ENCODE assay signal across 9 mouse cellular contexts in genomic region chr10:81143157-81143633, GRCm38 (mm10). TPM values are rescaled to one million over a fixed set of nuclear protein-coding genes. Genes with fewer than 3 reads are reported as not detected.
DNase-seq lines count a peak whose midpoint lies in the region; ATAC-seq and TF ChIP-seq lines count a peak whose summit lies in the region.
"Had no signal": no experiment of that assay in that cellular context is flagged by ENCODE, and none has a peak within 500 bp of the region (broad histone marks: within the 10 kb centered on the region; RNA-seq: fewer than 3 reads in every experiment).

No protein-coding gene starts in this region.

- H3K4me3 ChIP-seq in forebrain, embryonic 10.5 days: no peak overlapping the region
- H3K4me3 ChIP-seq in forebrain, embryonic 11.5 days (ENCODE audit: low read depth, low read length): no peak overlapping the region
- H3K4me3 ChIP-seq in midbrain, embryonic 10.5 days: 0 out of 2 replicates have a peak overlapping the region, but pooled peaks have one; percentile 9
- no peak overlapping the region for H3K4me3 ChIP-seq in midbrain, postnatal 0 days (ENCODE audit: low read depth, low read length)

- H3K4me2 ChIP-seq in forebrain, embryonic 11.5 days (ENCODE audit: low read depth, low read length, severe bottlenecking): no peak overlapping the region
- H3K4me2 ChIP-seq in midbrain, postnatal 0 days (ENCODE audit: low read depth, low read length, poor library complexity, severe bottlenecking): no peak overlapping the region

- no peak for TF ChIP-seq CTCF in midbrain, postnatal 0 days (IDR thresholded peaks at IDR 0.05)

- H3K4me1 ChIP-seq in forebrain, embryonic 10.5 days: peaks cover 53% of the 10 kb centered on the region
- peaks cover 15% of the 10 kb centered on the region for H3K4me1 ChIP-seq in forebrain, embryonic 11.5 days (replicated peaks; ENCODE audit: control insufficient read depth, insufficient read depth, low read length)
- H3K4me1 ChIP-seq in midbrain, embryonic 10.5 days: peaks cover 55% of the 10 kb centered on the region
- peaks cover 8% of the 10 kb centered on the region; the same call in 1 of the 2 replicates for H3K4me1 ChIP-seq in midbrain, postnatal 0 days (ENCODE audit: insufficient read depth, low read length)

- no peaks in the 10 kb centered on the region for H3K27me3 ChIP-seq in forebrain, embryonic 10.5 days (ENCODE audit: poor library complexity, severe bottlenecking)
- H3K27me3 ChIP-seq in forebrain, embryonic 11.5 days (ENCODE audit: control insufficient read depth, insufficient read depth, low read length): no peaks in the 10 kb centered on the region
- H3K27me3 ChIP-seq in midbrain, embryonic 10.5 days (ENCODE audit: low read depth, poor library complexity, severe bottlenecking): no peaks in the 10 kb centered on the region
- H3K27me3 ChIP-seq in midbrain, postnatal 0 days (ENCODE audit: insufficient read depth, low read length): no peaks in the 10 kb centered on the region

- no peak for ATAC-seq in forebrain, embryonic 11.5 days (replicated peaks; ENCODE audit: low FRiP score)
- no peak for ATAC-seq in midbrain, postnatal 0 days (ENCODE audit: low FRiP score)
- ATAC-seq in megakaryocyte, adult 5-6 weeks (ENCODE audit: poor library complexity, severe bottlenecking): peak; percentile 29
- ATAC-seq: CD4-positive, CD25-positive, alpha-beta regulatory T cell, adult 4 months had no signal

- H3K36me3 ChIP-seq in forebrain, embryonic 10.5 days (replicated peaks): peaks cover 64% of the 10 kb centered on the region
- H3K36me3 ChIP-seq in forebrain, embryonic 11.5 days (ENCODE audit: control insufficient read depth, insufficient read depth, low read length): peaks cover 15% of the 10 kb centered on the region
- H3K36me3 ChIP-seq in midbrain, embryonic 10.5 days: peaks cover 55% of the 10 kb centered on the region
- H3K36me3 ChIP-seq in midbrain, postnatal 0 days (ENCODE audit: insufficient read depth, low read length): peaks cover 43% of the 10 kb centered on the region

- H3K9ac ChIP-seq in forebrain, embryonic 11.5 days (ENCODE audit: low read length): no peak overlapping the region
- H3K9ac ChIP-seq in midbrain, postnatal 0 days (replicated peaks; ENCODE audit: low read length, poor library complexity, severe bottlenecking): no peak overlapping the region

- H3K27ac ChIP-seq in forebrain, embryonic 10.5 days: peak overlapping the region; percentile 56; the same call in 1 of the 2 replicates
- H3K27ac ChIP-seq in forebrain, embryonic 11.5 days (ENCODE audit: low read depth, low read length): no peak overlapping the region
- H3K27ac ChIP-seq in midbrain, embryonic 10.5 days (replicated peaks): peak overlapping the region; percentile 49; the same call in 1 of the 2 replicates
- no peak overlapping the region for H3K27ac ChIP-seq in midbrain, postnatal 0 days (ENCODE audit: low read depth, low read length)

- DNase-seq in forebrain, embryonic 10.5 days (ENCODE audit: extremely low spot score, low spot score): no peak
- DNase-seq in forebrain, embryonic 11.5 days (ENCODE audit: low spot score): no peak
- no peak for DNase-seq in midbrain, embryonic 10.5 days (ENCODE audit: low spot score)
- no peak for DNase-seq in midbrain, postnatal 0 days (ENCODE audit: low spot score)
- DNase-seq in cerebellum, postnatal 25 days: peak; percentile 72 to 81
- DNase-seq in kidney, postnatal 25 days: no peak
- no peak for DNase-seq in urinary bladder, postnatal 25 days (ENCODE audit: low spot score)

- 0 out of 2 replicates have a peak, but pooled peaks cover 7% of the 10 kb centered on the region for H3K9me3 ChIP-seq in forebrain, embryonic 10.5 days
- no peaks in the 10 kb centered on the region for H3K9me3 ChIP-seq in forebrain, embryonic 11.5 days (ENCODE audit: control insufficient read depth, low read length)
- H3K9me3 ChIP-seq in midbrain, embryonic 10.5 days (replicated peaks): 0 out of 2 replicates have a peak, but pooled peaks cover 4% of the 10 kb centered on the region
- no peaks in the 10 kb centered on the region for H3K9me3 ChIP-seq in midbrain, postnatal 0 days (ENCODE audit: low read length)

- 94% methylated on average over 7 of the region's 7 CpGs for WGBS in forebrain, embryonic 10.5 days
- WGBS in forebrain, embryonic 11.5 days: 99% methylated on average over 7 of the region's 7 CpGs
- WGBS in midbrain, embryonic 10.5 days: 94% methylated on average over 7 of the region's 7 CpGs
- 90% methylated on average over 6 of the region's 7 CpGs for WGBS in midbrain, postnatal 0 days

RNA-seq across cellular contexts. Expression of gene Zbtb7a, which starts 8.2 kb away (rescaled TPM):
- polyA plus RNA-seq in forebrain, embryonic 10.5 days (2016; fragmentation: Nextera tagmentation; extraction: Ambion mirVana): 6.8 and 7.5 TPM in 2 replicates
- polyA plus RNA-seq in forebrain, embryonic 11.5 days (2014; fragmentation: Nextera tagmentation; extraction: Ambion mirVana): 8.8 and 10.1 TPM in 2 replicates
- polyA plus RNA-seq in midbrain, embryonic 10.5 days (2016; fragmentation: Nextera tagmentation; extraction: Ambion mirVana): 7.8 and 9.8 TPM in 2 replicates
- total RNA-seq in midbrain, postnatal 0 days (2014; rRNA removed): 23.6 and 29.5 TPM in 2 replicates
- polyA plus RNA-seq in midbrain, postnatal 0 days (2015; fragmentation: Nextera tagmentation; extraction: Ambion mirVana): 16.1 and 18.0 TPM in 2 replicates
- total RNA-seq in megakaryocyte, adult 5-6 weeks (2015): 25.0 and 27.0 TPM in 2 replicates
- 8.8 and 14.5 TPM in 2 replicates for total RNA-seq in megakaryocyte, adult 5-6 weeks (2017)

RNA-seq across cellular contexts. Expression of gene Pias4, which starts 24.5 kb away (rescaled TPM):
- polyA plus RNA-seq in forebrain, embryonic 10.5 days (2016; fragmentation: Nextera tagmentation; extraction: Ambion mirVana): 56.2 and 58.7 TPM in 2 replicates
- polyA plus RNA-seq in forebrain, embryonic 11.5 days (2014; fragmentation: Nextera tagmentation; extraction: Ambion mirVana): 54.0 and 65.0 TPM in 2 replicates
- 61.4 and 68.5 TPM in 2 replicates for polyA plus RNA-seq in midbrain, embryonic 10.5 days (2016; fragmentation: Nextera tagmentation; extraction: Ambion mirVana)
- 31.2 and 38.0 TPM in 2 replicates for total RNA-seq in midbrain, postnatal 0 days (2014; rRNA removed)
- polyA plus RNA-seq in midbrain, postnatal 0 days (2015; fragmentation: Nextera tagmentation; extraction: Ambion mirVana): 30.1 and 31.3 TPM in 2 replicates
- 10.1 and 13.7 TPM in 2 replicates for total RNA-seq in megakaryocyte, adult 5-6 weeks (2015)
- 12.9 and 13.3 TPM in 2 replicates for total RNA-seq in megakaryocyte, adult 5-6 weeks (2017)

RNA-seq across cellular contexts. Expression of gene Eef2, which starts 33.2 kb away (rescaled TPM):
- 596 and 599 TPM in 2 replicates for polyA plus RNA-seq in forebrain, embryonic 10.5 days (2016; fragmentation: Nextera tagmentation; extraction: Ambion mirVana)
- 467 and 501 TPM in 2 replicates for polyA plus RNA-seq in forebrain, embryonic 11.5 days (2014; fragmentation: Nextera tagmentation; extraction: Ambion mirVana)
- polyA plus RNA-seq in midbrain, embryonic 10.5 days (2016; fragmentation: Nextera tagmentation; extraction: Ambion mirVana): 528 and 571 TPM in 2 replicates
- total RNA-seq in midbrain, postnatal 0 days (2014; rRNA removed): 2,062 and 2,304 TPM in 2 replicates
- 440 and 459 TPM in 2 replicates for polyA plus RNA-seq in midbrain, postnatal 0 days (2015; fragmentation: Nextera tagmentation; extraction: Ambion mirVana)
- total RNA-seq in megakaryocyte, adult 5-6 weeks (2015): 394 and 408 TPM in 2 replicates
- total RNA-seq in megakaryocyte, adult 5-6 weeks (2017): 983 and 1,066 TPM in 2 replicates

RNA-seq across cellular contexts. Expression of gene Map2k2, which starts 37.5 kb away (rescaled TPM):
- 186 and 206 TPM in 2 replicates for polyA plus RNA-seq in forebrain, embryonic 10.5 days (2016; fragmentation: Nextera tagmentation; extraction: Ambion mirVana)
- polyA plus RNA-seq in forebrain, embryonic 11.5 days (2014; fragmentation: Nextera tagmentation; extraction: Ambion mirVana): 212 and 232 TPM in 2 replicates
- polyA plus RNA-seq in midbrain, embryonic 10.5 days (2016; fragmentation: Nextera tagmentation; extraction: Ambion mirVana): 215 TPM in 2 replicates
- 256 and 261 TPM in 2 replicates for total RNA-seq in midbrain, postnatal 0 days (2014; rRNA removed)
- 210 and 218 TPM in 2 replicates for polyA plus RNA-seq in midbrain, postnatal 0 days (2015; fragmentation: Nextera tagmentation; extraction: Ambion mirVana)
- 33.9 and 40.6 TPM in 2 replicates for total RNA-seq in megakaryocyte, adult 5-6 weeks (2015)
- 38.2 and 47.8 TPM in 2 replicates for total RNA-seq in megakaryocyte, adult 5-6 weeks (2017)

RNA-seq across cellular contexts. Expression of gene Dapk3, which starts 39.6 kb away (rescaled TPM):
- polyA plus RNA-seq in forebrain, embryonic 10.5 days (2016; fragmentation: Nextera tagmentation; extraction: Ambion mirVana): 41.6 and 44.9 TPM in 2 replicates
- 54.8 and 59.3 TPM in 2 replicates for polyA plus RNA-seq in forebrain, embryonic 11.5 days (2014; fragmentation: Nextera tagmentation; extraction: Ambion mirVana)
- 52.7 and 53.3 TPM in 2 replicates for polyA plus RNA-seq in midbrain, embryonic 10.5 days (2016; fragmentation: Nextera tagmentation; extraction: Ambion mirVana)
- total RNA-seq in midbrain, postnatal 0 days (2014; rRNA removed): 56.7 and 88.8 TPM in 2 replicates
- polyA plus RNA-seq in midbrain, postnatal 0 days (2015; fragmentation: Nextera tagmentation; extraction: Ambion mirVana): 59.1 and 60.9 TPM in 2 replicates
- total RNA-seq in megakaryocyte, adult 5-6 weeks (2015): 9.8 and 12.7 TPM in 2 replicates
- 27.5 and 36.6 TPM in 2 replicates for total RNA-seq in megakaryocyte, adult 5-6 weeks (2017)

Comparison
In these comparisons a context has a peak if more than half of its experiments do, and no peak if none do; other contexts are left out.
1. H3K27ac ChIP-seq: peak in forebrain, embryonic 10.5 days (single experiment) and midbrain, embryonic 10.5 days (single experiment); none in forebrain, embryonic 11.5 days (single experiment) and midbrain, postnatal 0 days (single experiment).
2. DNase-seq: peak in cerebellum, postnatal 25 days (2 of 2); none in forebrain, embryonic 10.5 days (single experiment), forebrain, embryonic 11.5 days (single experiment), midbrain, embryonic 10.5 days (single experiment), midbrain, postnatal 0 days (single experiment), kidney, postnatal 25 days (0 of 2) and urinary bladder, postnatal 25 days (single experiment).